Mouse (Mus musculus) retina, postnatal 7 days (tissue): Measurements from ENCODE around the gene Hspa12a.
"Not testable (repeated sequence)": the region's sequence is repeated elsewhere in the genome, so short reads cannot be mapped to it uniquely, and the experiment has no call there.

Source experiments
- DNase-seq: peaks from one replicate; pipeline ENCODE4 v3.0.0-alpha.2; 2012; ENCODE audit warnings: low read depth, low spot score

The Hspa12a gene

GRCm38 (mm10) chr19:58910941-58911368 is 32.5 kb downstream of the Hspa12a start:
- no peak for DNase-seq

GRCm38 (mm10) chr19:58908018-58908417 is 35.4 kb downstream of the Hspa12a start:
- DNase-seq = no peak

DNA sequence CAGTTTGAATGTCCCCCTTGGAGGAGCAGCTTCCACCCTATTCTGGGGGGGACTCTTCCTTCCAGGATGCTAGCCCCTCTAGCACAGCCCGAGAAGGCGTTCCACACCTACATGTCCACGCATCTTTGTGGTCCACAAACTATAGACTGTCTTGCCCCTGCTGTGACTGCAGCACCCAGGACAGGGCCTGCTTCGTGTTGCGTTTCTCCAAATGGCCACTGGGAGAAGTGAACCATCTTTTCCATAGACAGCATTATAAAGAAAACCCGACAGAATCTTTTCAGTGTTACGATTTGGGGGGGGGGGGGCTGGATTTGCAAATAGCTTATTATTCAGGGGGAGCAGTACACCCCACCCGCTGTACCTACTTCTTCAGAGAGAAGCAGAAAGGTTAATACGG is 36.8 kb downstream of the Hspa12a start:
- no peak for DNase-seq

GRCm38 (mm10) chr19:58903899-58904327 is 39.5 kb downstream of the Hspa12a start:
- peak; percentile 70 for DNase-seq

DNA sequence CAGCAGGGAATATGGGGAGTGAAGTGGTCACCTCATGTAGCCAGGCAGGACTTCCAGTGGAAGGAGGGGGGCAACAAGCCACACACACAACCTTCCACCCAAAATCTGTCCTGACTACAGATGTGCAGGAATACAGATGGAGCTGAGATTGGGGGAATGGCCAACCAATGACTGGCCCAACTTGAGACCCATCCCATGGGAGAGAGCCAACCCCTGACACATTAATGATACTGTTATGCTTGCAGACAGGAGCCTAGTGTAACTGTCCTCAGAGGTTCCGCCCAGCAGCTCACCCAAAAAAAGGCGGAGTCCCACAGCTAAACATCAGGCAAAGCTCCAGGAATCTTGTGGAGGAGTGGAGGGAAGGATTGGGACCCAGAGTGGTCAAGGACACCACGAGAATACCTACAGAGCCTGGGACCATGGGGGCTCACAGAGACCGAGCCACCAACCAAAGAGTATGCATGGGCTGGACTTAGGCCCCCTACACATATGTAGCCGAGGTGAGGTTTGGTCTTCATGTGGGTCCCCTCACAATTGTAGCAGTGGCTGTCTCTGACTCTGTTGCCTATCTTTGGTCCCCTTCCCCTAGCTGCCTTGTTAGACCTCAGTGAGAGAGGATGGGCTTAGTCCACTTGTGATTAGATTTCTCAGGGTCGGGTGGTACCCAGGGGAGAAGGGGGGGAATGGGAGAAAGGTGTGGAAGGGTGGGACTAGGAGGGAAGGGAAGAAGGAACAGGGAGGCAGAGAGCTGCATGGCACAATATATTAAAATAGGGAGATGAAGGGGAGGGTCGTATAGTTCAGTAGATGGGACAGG is 40.2 kb downstream of the Hspa12a start:
- no peak for DNase-seq

DNA sequence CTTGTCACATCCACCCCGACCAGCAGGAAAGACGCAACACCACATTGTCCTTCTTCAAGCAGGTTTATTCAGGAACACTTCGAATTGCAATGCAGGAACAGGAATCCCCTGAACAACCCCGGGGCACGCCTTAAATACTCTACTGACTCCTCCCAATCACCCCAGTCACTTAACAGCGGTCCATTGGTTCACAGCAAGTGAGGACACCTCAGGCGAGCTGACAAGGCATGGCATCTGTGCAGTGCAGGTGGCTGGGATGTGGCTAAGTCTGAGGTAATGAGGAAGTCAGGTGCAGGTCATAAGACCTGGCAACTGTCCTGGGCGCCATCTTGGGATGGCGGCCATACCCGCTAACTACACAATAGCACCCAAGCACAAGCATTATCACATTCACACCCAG is 43.0 kb downstream of the Hspa12a start:
- not testable (repeated sequence) for DNase-seq

GRCm38 (mm10) chr19:58896216-58896615 is 47.2 kb downstream of the Hspa12a start:
- no peak for DNase-seq

DNA sequence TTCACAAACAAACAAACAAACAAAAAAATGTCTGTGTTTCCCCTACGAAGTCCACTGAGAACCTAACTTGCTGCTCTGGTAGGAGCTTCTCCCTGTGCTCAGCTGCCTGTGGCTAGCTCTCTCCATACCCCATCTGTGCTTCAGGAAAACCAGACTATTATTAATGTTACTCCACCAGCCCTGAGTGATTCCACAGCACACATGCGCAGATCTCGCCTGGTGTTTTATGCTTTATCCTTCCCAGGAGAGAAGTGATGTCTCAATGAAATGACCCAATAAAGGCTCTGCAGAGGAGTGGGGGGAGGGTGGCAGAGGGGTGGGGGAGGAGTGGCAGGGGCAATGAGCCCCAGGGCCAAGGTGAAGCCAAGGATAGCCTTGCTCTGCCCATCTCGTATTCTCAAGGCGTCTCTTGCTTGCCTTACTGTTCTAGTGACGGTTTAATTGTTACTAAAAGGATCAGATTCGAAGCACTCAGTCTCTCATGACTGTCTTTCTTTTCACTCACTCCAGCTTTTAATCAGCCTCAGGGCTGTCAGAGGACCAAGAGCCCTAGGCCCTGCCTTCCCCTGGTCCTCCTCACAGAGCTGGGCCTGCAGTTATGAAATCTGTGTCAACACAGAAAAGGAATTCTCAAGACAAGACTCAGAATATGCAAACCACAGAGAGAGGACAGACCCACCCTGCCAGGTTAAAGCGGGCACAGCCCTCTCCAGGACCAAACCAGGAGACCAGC is 54.0 kb downstream of the Hspa12a start:
- DNase-seq = no peak

- DNase-seq = no peak
Measured at GRCm38 (mm10) chr19:58886467-58886866, 57.0 kb downstream of the Hspa12a start.

DNA sequence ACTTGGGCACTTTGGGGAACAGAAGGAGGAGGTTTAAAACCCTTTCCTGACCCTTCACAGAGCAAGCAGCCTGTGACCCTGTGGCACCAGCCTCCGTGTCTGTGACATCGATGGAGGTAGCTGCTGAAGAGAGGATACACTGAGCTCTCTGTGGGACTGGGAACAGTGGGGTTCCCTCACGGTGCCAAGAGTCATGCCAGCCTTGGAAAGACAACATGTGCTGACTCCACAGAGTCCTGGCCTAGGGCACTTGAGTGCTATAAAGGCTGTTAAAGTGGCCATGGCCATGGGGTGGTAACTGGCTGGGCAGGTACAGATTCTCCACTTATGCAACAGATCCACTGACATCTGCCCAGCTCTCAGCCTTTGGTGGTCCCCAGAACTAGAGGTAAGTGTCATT is 60.0 kb downstream of the Hspa12a start:
- DNase-seq = no peak

DNA sequence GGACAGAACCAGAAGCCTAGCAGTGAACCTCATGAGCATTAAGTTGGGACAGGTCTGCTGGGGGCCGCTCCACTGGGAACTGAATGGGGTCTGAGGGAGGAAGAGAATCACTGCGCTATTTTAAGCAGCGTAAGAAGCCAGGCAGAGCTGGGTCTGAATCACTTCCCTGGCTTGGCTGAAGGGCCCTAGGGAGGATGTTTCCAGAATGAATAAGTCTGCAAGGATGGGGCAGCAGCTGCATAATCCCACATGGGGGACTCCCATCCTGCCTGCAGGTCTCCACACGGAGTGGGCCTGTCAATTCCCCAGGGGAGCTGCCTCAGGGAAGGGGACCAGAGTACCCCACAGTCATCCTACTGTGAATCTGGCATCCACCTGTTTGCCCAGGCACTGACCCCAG is 61.1 kb downstream of the Hspa12a start:
- DNase-seq = no peak

- no peak for DNase-seq
Measured at GRCm38 (mm10) chr19:58879330-58879957, 64.0 kb downstream of the Hspa12a start.

DNA sequence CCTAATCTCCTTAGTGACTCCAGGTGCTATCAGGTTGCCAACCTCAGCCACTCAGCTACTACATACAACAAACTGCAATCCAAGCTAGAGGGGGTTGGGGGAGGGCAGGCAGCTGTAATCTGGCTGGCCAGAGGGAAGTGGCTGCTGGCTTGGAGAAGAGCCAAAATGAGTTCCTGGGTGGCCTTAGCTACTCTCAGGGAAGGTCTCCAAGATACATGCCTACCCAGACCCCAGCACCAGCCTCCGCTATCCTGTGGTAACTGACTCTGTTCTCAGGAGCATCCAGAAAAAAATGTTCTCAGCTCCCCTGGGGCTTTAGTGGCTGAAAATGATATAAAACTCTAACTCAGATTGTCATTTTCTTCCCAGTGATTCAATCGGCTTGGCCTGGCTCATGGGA is 64.9 kb downstream of the Hspa12a start:
- DNase-seq = no peak

- no peak for DNase-seq
Measured at GRCm38 (mm10) chr19:58873536-58873935, 69.9 kb downstream of the Hspa12a start.

DNA sequence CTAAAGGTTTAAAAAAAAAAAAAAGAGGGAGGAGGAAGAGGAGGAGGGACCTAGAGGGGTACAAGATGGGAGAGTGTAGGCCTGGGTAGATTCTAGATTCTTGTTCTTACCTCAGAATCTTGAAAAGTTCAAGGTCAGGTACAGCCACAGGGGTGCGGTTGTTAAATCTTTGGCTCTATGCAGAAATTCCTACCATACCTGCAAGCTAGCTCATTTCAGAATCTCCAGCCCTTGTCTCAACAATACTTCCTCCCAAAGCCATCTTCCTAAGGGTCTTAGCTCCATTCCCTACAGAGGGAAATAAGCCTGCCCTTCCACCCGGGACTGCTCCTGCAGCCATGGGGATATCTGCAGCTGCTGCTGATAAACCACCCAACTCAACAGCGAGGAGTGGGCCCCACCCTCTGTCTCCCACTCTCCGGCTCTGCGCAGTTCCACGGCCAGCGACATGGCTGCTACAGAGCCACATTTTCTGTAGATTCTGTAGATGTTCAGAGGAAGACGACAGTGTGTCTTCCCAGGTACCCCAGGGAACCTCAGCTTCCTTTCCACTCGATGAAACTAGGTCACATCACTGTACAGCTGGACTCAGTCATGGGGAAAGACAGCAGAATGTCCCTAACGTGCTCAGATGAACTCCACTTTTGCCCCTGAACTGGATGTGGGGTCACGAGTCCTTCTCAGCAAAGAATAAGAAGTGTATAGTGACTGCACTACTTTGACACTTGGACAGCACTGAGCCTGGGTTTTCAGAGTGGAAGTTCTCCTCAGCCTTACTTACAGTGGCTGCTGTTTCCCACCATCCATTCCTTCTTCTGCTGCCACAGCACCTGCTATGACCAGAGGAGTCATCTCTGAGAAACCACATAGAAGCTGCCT is 70.8 kb downstream of the Hspa12a start:
- no peak for DNase-seq

GRCm38 (mm10) chr19:58871878-58872277 is 71.6 kb downstream of the Hspa12a start:
- DNase-seq = no peak

- no peak for DNase-seq
Measured at GRCm38 (mm10) chr19:58866651-58867050, 76.8 kb downstream of the Hspa12a start.

DNA sequence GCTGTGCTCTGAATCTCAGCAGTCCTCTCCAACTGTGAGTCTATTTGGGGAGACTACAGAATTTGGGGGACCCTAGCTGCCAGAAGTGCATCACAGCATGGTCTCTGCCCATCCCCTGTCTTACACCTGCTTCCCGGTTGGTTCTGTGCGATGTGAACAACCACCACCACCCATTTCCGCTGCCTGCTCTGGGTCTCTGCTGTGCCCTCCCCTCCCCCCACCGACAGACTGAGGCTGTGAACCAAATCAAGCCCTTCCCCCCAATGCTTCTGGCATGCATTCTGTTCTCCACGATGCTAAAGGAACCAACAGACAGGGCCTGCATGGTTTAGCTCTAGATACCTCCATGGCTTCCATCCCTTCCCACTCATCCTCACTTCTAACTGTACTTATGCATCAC is 78.2 kb downstream of the Hspa12a start:
- no peak for DNase-seq

- DNase-seq = no peak
Measured at GRCm38 (mm10) chr19:58864006-58864573, 79.4 kb downstream of the Hspa12a start.

- no peak for DNase-seq
Measured at GRCm38 (mm10) chr19:58861174-58861760, 82.2 kb downstream of the Hspa12a start.
